Mouse (Mus musculus): ENCODE results near the gene Vps8. TPM values are rescaled to one million over a fixed set of nuclear protein-coding genes. Genes with fewer than 3 reads are reported as not detected.
A peak's percentile ranks its signal among the peaks of the same experiment; 100 is the strongest.

Gene Vps8
- polyA plus RNA-seq, 1 experiment from 2014 or later: 39.6 TPM

DNA sequence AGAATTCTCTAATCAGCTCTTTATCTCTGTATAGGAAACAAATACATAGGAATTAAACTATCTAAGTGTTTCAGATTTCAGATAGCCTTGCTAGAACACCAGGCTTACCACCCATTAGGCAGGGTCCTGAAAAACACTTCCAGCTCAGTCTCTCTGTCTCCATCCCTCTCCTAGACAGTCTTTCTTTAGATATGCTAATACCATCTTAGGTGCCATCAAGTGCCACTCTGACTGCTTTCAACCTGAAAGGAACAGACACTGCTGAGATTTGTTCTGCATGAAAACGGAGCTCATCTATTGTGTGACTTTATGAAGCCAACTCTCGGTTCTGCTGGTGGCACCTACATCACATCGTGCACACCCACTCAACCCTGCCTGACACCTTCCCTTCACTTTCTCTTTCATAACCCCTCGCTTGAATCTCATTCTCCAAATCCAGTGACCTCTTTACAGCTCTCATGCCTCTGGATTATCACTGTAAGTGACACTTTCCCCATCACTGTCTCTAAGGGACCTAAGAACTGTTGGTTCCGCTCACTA is 267.4 kb downstream of the Vps8 start:
- Histone ChIP-seq H3K4me2 (ENCODE audit: low read length) (no peak overlapping the region), H3K4me3 (replicated peaks; ENCODE audit: low read length) (no peak overlapping the region), H3K4me1 (replicated peaks; ENCODE audit: control insufficient read depth, insufficient read depth, low read length) (peaks cover 25% of the 10 kb centered on the region), H3K9ac (replicated peaks; ENCODE audit: low read depth, low read length) (no peak overlapping the region), H3K27me3 (replicated peaks; ENCODE audit: control insufficient read depth, insufficient read depth, low read length) (no peaks in the 10 kb centered on the region), H3K36me3 (ENCODE audit: control insufficient read depth, insufficient read depth) (no peaks in the 10 kb centered on the region), H3K9me3 (ENCODE audit: control insufficient read depth, low read length) (no peaks in the 10 kb centered on the region), H3K27ac (ENCODE audit: low read length) (no peak overlapping the region)
- no peak for ATAC-seq
- 38% methylated on average over 5 of the region's 5 CpGs for WGBS

DNA sequence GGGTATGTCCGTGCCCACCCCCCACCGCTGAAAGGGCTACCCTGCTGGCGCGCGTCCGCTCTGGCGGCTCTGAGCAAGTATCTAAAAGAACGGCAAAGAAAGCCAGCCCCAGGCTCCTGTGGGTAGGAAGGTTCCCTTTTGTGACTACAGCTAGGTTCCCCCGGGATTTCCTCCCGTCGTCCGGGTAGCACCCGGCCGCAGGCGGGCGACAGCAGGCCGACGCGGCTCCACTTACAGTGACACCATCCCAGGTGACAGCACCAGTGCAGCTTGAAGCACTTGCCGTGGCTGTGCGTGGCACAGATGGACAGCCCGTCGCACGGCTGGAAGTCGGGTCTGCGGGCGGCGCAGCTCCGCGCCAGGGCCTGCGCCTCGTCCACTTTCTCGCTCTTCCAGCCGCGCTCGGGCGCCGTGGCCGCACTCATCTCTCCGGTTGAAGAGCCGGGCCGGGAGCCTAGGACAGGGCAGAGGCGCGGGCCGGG is 271.1 kb downstream of the Vps8 start:
- H3K27ac ChIP-seq (ENCODE audit: low read length): peak overlapping the region; percentile 83
- WGBS: under 1% methylated on average over 40 of the region's 45 CpGs
- no peaks in the 10 kb centered on the region for H3K36me3 ChIP-seq (ENCODE audit: control insufficient read depth, insufficient read depth)
- H3K4me3 ChIP-seq (replicated peaks; ENCODE audit: low read length): peak overlapping the region; percentile 67
- ATAC-seq: peak; percentile 67
- no peaks in the 10 kb centered on the region for H3K9me3 ChIP-seq (ENCODE audit: control insufficient read depth, low read length)
- peak overlapping the region; percentile 96 for H3K9ac ChIP-seq (replicated peaks; ENCODE audit: low read depth, low read length)
- peaks cover 28% of the 10 kb centered on the region for H3K4me1 ChIP-seq (replicated peaks; ENCODE audit: control insufficient read depth, insufficient read depth, low read length)
- no peaks in the 10 kb centered on the region for H3K27me3 ChIP-seq (replicated peaks; ENCODE audit: control insufficient read depth, insufficient read depth, low read length)
- H3K4me2 ChIP-seq (ENCODE audit: low read length): peak overlapping the region; percentile 63

Other genes with a start within 250 kb of the Vps8 start
- gene Ephb3, start 218.4 kb upstream of the Vps8 start, polyA plus RNA-seq (2015; fragmentation: Nextera tagmentation; extraction: Ambion mirVana): 6.5 and 7.0 TPM in 2 replicates